Mouse (Mus musculus): ENCODE results near the gene Gm10570. TPM values are rescaled to one million over a fixed set of nuclear protein-coding genes. Genes with fewer than 3 reads are reported as not detected.
A peak's percentile ranks its signal among the peaks of the same experiment; 100 is the strongest.

Gene Gm10570
- polyA plus RNA-seq, 1 experiment from 2014 or later: not detected

DNA sequence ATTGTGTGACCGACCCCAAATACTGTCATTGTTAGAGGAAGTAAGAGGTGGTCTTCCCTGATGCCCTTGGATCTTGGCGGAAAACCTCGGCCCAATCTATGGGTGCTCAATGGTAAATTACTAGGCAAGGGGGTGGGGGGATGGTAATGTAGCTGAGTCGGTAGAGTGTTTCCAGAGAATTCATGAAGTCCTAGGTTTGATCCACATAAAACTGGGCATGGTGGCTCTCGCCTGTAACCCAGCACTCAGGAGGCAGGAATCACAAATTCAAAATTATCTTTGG lies 32.7 kb downstream of the Gm10570 start:
- peaks cover 14% of the 10 kb centered on the region; the same call in 1 of the 2 replicates for H3K27me3 ChIP-seq (replicated peaks; ENCODE audit: control insufficient read depth, insufficient read depth, low read length)
- no peaks in the 10 kb centered on the region for H3K36me3 ChIP-seq (ENCODE audit: control insufficient read depth, insufficient read depth)
- H3K4me2 ChIP-seq (replicated peaks; ENCODE audit: low read depth): peak overlapping the region; percentile 96
- H3K4me1 ChIP-seq (replicated peaks; ENCODE audit: control insufficient read depth, insufficient read depth, low read length): peaks cover 3% of the 10 kb centered on the region; the same call in 1 of the 2 replicates
- H3K4me3 ChIP-seq (ENCODE audit: low read depth, low read length): peak overlapping the region; percentile 63
- no peak overlapping the region for H3K27ac ChIP-seq (ENCODE audit: low read depth, low read length)
- no peak for TF ChIP-seq CTCF (IDR thresholded peaks at IDR 0.05; ENCODE audit: low read depth)
- H3K9me3 ChIP-seq (ENCODE audit: control insufficient read depth): no peaks in the 10 kb centered on the region
- no peak for ATAC-seq
- H3K9ac ChIP-seq (ENCODE audit: low read depth, low read length): no peak overlapping the region
- WGBS: 58% methylated on average over 5 of the region's 5 CpGs

GRCm38 (mm10) chr4:130275016-130275822 lies 33.3 kb downstream of the Gm10570 start:
- WGBS: 2% methylated on average over 61 of the region's 62 CpGs
- TF ChIP-seq CTCF (IDR thresholded peaks at IDR 0.05; ENCODE audit: low read depth): no peak
- H3K4me3 ChIP-seq (ENCODE audit: low read depth, low read length): peak overlapping the region; percentile 63
- H3K4me1 ChIP-seq (replicated peaks; ENCODE audit: control insufficient read depth, insufficient read depth, low read length): peaks cover 3% of the 10 kb centered on the region; the same call in 1 of the 2 replicates
- peak; percentile 73 for ATAC-seq
- peak overlapping the region; percentile 60 for H3K9ac ChIP-seq (ENCODE audit: low read depth, low read length)
- H3K4me2 ChIP-seq (replicated peaks; ENCODE audit: low read depth): peak overlapping the region; percentile 96
- H3K36me3 ChIP-seq (ENCODE audit: control insufficient read depth, insufficient read depth): no peaks in the 10 kb centered on the region
- peaks cover 14% of the 10 kb centered on the region; the same call in 1 of the 2 replicates for H3K27me3 ChIP-seq (replicated peaks; ENCODE audit: control insufficient read depth, insufficient read depth, low read length)
- H3K27ac ChIP-seq (ENCODE audit: low read depth, low read length): no peak overlapping the region
- no peaks in the 10 kb centered on the region for H3K9me3 ChIP-seq (ENCODE audit: control insufficient read depth)

- Histone ChIP-seq H3K9me3 (ENCODE audit: control insufficient read depth) (no peaks in the 10 kb centered on the region), H3K4me3 (ENCODE audit: low read depth, low read length) (peak overlapping the region; percentile 63), H3K36me3 (ENCODE audit: control insufficient read depth, insufficient read depth) (no peaks in the 10 kb centered on the region), H3K27me3 (replicated peaks; ENCODE audit: control insufficient read depth, insufficient read depth, low read length) (peaks cover 14% of the 10 kb centered on the region; the same call in 1 of the 2 replicates), H3K9ac (ENCODE audit: low read depth, low read length) (peak overlapping the region; percentile 60), H3K27ac (ENCODE audit: low read depth, low read length) (no peak overlapping the region), H3K4me2 (replicated peaks; ENCODE audit: low read depth) (peak overlapping the region; percentile 96), H3K4me1 (replicated peaks; ENCODE audit: control insufficient read depth, insufficient read depth, low read length) (peaks cover 3% of the 10 kb centered on the region; the same call in 1 of the 2 replicates)
- ATAC-seq: no peak
- 4% methylated on average over 29 of the region's 29 CpGs for WGBS
- TF ChIP-seq CTCF (IDR thresholded peaks at IDR 0.05; ENCODE audit: low read depth): no peak
These were observed 34.0 kb downstream of the Gm10570 start for GRCm38 (mm10) chr4:130274346-130275015.

GRCm38 (mm10) chr4:130273698-130274345 lies 34.7 kb downstream of the Gm10570 start:
- Histone ChIP-seq H3K4me3 (ENCODE audit: low read depth, low read length) (0 out of 2 replicates have a peak overlapping the region, but pooled peaks have one; percentile 63), H3K4me1 (replicated peaks; ENCODE audit: control insufficient read depth, insufficient read depth, low read length) (peaks cover 3% of the 10 kb centered on the region; the same call in 1 of the 2 replicates), H3K9me3 (ENCODE audit: control insufficient read depth) (no peaks in the 10 kb centered on the region), H3K27ac (ENCODE audit: low read depth, low read length) (no peak overlapping the region), H3K9ac (ENCODE audit: low read depth, low read length) (peak overlapping the region; percentile 60; the same call in 1 of the 2 replicates), H3K27me3 (replicated peaks; ENCODE audit: control insufficient read depth, insufficient read depth, low read length) (peaks cover 14% of the 10 kb centered on the region; the same call in 1 of the 2 replicates), H3K4me2 (replicated peaks; ENCODE audit: low read depth) (peak overlapping the region; percentile 96), H3K36me3 (ENCODE audit: control insufficient read depth, insufficient read depth) (no peaks in the 10 kb centered on the region)
- WGBS: 39% methylated on average over 12 of the region's 12 CpGs
- no peak for TF ChIP-seq CTCF (IDR thresholded peaks at IDR 0.05; ENCODE audit: low read depth)
- no peak for ATAC-seq

GRCm38 (mm10) chr4:130270611-130271347 lies 37.7 kb downstream of the Gm10570 start:
- no peak overlapping the region for H3K4me2 ChIP-seq (replicated peaks; ENCODE audit: low read depth)
- no peaks in the 10 kb centered on the region for H3K9me3 ChIP-seq (ENCODE audit: control insufficient read depth)
- no peak for TF ChIP-seq CTCF (IDR thresholded peaks at IDR 0.05; ENCODE audit: low read depth)
- no peaks in the 10 kb centered on the region for H3K36me3 ChIP-seq (ENCODE audit: control insufficient read depth, insufficient read depth)
- peaks cover 12% of the 10 kb centered on the region; the same call in 1 of the 2 replicates for H3K27me3 ChIP-seq (replicated peaks; ENCODE audit: control insufficient read depth, insufficient read depth, low read length)
- 75% methylated on average over 6 of the region's 6 CpGs for WGBS
- ATAC-seq: no peak
- H3K4me3 ChIP-seq (ENCODE audit: low read depth, low read length): no peak overlapping the region
- no peak overlapping the region for H3K9ac ChIP-seq (ENCODE audit: low read depth, low read length)
- peaks cover 3% of the 10 kb centered on the region; the same call in 1 of the 2 replicates for H3K4me1 ChIP-seq (replicated peaks; ENCODE audit: control insufficient read depth, insufficient read depth, low read length)
- H3K27ac ChIP-seq (ENCODE audit: low read depth, low read length): no peak overlapping the region

All from intestine, postnatal 0 days (tissue).